Mouse (Mus musculus) ovary, adult 18-20 months (tissue): ENCODE results near the gene Csmd2.

Experiments
- DNase-seq: peaks from one replicate; pipeline ENCODE4 v3.0.0; 2022; ENCODE audit warnings: low spot score, mixed read lengths

Gene Csmd2

GRCm38 (mm10) chr4:128340457-128340856, 352.8 kb downstream of the Csmd2 start:
- DNase-seq, result no peak

- no peak for DNase-seq
Observed at GRCm38 (mm10) chr4:128341315-128341714, 353.7 kb downstream of the Csmd2 start.

GRCm38 (mm10) chr4:128342208-128342607, 354.6 kb downstream of the Csmd2 start:
- no peak for DNase-seq

- no peak for DNase-seq
Observed at GRCm38 (mm10) chr4:128358751-128359150, 371.1 kb downstream of the Csmd2 start.

- no peak for DNase-seq
Observed at GRCm38 (mm10) chr4:128365851-128366250, 378.2 kb downstream of the Csmd2 start.

GRCm38 (mm10) chr4:128368088-128368487, 380.4 kb downstream of the Csmd2 start:
- DNase-seq, result no peak

- DNase-seq, result no peak
Observed at GRCm38 (mm10) chr4:128371766-128372165, 384.1 kb downstream of the Csmd2 start.

- no peak for DNase-seq
Observed at GRCm38 (mm10) chr4:128373196-128373595, 385.5 kb downstream of the Csmd2 start.

GRCm38 (mm10) chr4:128374051-128374450, 386.4 kb downstream of the Csmd2 start:
- DNase-seq, result no peak

GRCm38 (mm10) chr4:128378946-128379345, 391.3 kb downstream of the Csmd2 start:
- no peak for DNase-seq

GRCm38 (mm10) chr4:128381331-128381730, 393.7 kb downstream of the Csmd2 start:
- no peak for DNase-seq

GRCm38 (mm10) chr4:128383800-128384199, 396.1 kb downstream of the Csmd2 start:
- DNase-seq, result no peak

GRCm38 (mm10) chr4:128391484-128391883, 403.8 kb downstream of the Csmd2 start:
- no peak for DNase-seq

GRCm38 (mm10) chr4:128392279-128392678, 404.6 kb downstream of the Csmd2 start:
- no peak for DNase-seq

GRCm38 (mm10) chr4:128393864-128394263, 406.2 kb downstream of the Csmd2 start:
- no peak for DNase-seq

- no peak for DNase-seq
Observed at GRCm38 (mm10) chr4:128396616-128397015, 409.0 kb downstream of the Csmd2 start.

GRCm38 (mm10) chr4:128397804-128398203, 410.1 kb downstream of the Csmd2 start:
- DNase-seq, result no peak

GRCm38 (mm10) chr4:128398948-128399347, 411.3 kb downstream of the Csmd2 start:
- DNase-seq, result no peak

GRCm38 (mm10) chr4:128400016-128400415, 412.4 kb downstream of the Csmd2 start:
- DNase-seq, result no peak

GRCm38 (mm10) chr4:128401591-128401990, 413.9 kb downstream of the Csmd2 start:
- DNase-seq, result no peak

- DNase-seq, result no peak
Observed at GRCm38 (mm10) chr4:128402706-128403105, 415.0 kb downstream of the Csmd2 start.

- no peak for DNase-seq
Observed at GRCm38 (mm10) chr4:128405576-128405975, 417.9 kb downstream of the Csmd2 start.

- no peak for DNase-seq
Observed at GRCm38 (mm10) chr4:128407084-128407845, 419.6 kb downstream of the Csmd2 start.
